Mouse (Mus musculus) frontal cortex, postnatal 10 days (tissue): ENCODE measurements around the gene Stap2.

Experiments used
- DNase-seq, 2 experiments: peaks; one replicate each; pipeline ENCODE4 v3.0.0; 2022; ENCODE audit warnings: low spot score in 2 of 2, mixed read lengths in 1 of 2

Gene Stap2

DNA sequence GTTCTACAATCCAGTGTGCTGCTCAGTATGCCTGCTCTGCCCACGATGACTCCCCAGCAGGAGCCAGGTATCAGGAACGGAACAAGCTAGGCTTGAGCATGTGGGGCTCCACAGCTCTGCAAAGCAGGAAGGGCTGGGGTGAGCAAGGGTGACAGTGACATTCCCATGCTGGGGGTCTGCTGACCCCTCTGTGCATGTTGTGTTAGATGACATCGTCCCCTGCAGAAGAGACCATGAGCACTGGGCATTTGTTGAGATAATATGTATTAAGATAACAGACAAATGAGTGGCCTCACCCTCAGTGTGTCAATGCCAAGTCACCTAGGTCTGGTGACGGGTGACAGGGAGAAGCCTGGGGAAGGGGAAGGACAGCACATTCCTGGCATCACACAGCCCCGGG, 19.5 kb upstream of the Stap2 start:
- DNase-seq, result no peak

DNA sequence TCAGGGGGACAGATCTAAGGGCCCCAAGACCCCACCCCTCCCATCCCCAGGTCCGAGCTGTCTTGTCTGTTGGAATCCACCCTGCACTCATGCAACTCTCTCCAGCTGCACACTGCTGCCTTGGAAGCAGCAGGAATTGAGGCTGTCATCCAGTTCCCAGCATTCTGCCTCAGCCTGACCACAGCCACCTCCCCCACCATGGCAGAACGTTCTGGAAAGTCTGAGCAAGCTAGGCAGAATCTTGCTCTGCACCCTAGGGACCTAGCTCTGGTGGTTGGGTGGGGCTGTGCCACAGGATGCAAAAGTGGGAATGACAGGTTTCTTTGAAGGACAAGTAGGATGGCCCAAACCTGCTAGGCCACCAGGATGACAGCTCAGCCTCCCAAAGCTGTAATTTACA, 19.1 kb upstream of the Stap2 start:
- no peak for DNase-seq

DNA sequence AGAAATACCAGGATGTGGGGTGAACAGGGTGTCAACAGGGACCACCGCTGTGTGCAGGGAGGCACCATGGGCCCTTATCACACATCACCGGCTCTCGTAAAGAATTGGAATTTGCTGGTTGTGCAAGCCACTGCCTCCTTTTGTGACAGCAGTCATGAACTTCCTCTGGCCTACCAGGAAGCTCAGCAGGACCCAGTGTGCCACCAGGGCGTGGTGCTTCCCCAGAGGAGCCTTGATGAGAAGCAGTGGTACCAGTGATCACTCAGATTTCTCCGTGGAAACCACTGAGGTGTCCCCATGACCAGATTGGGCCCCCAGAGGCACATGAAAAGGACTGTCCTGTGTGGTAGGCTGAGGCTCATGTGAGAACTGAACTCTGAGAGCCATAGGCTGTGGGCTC, 18.0 kb upstream of the Stap2 start:
- peak in 1 of 2 experiments; percentile 7 for DNase-seq

DNA sequence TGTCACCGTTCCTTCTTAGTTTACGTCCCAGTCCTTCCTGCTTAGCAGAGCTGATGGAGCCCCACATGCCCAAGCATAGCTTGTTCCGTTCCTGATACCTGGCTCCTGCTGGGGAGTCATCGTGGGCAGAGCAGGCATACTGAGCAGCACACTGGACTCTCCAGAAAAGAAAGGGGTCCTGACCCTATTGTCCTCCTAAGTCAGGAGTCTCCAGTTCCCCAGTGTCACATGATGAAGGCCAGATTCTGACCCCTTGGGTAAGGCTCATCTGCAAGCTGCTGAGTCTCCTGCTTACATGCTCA, 17.6 kb upstream of the Stap2 start:
- DNase-seq, result no peak

DNA sequence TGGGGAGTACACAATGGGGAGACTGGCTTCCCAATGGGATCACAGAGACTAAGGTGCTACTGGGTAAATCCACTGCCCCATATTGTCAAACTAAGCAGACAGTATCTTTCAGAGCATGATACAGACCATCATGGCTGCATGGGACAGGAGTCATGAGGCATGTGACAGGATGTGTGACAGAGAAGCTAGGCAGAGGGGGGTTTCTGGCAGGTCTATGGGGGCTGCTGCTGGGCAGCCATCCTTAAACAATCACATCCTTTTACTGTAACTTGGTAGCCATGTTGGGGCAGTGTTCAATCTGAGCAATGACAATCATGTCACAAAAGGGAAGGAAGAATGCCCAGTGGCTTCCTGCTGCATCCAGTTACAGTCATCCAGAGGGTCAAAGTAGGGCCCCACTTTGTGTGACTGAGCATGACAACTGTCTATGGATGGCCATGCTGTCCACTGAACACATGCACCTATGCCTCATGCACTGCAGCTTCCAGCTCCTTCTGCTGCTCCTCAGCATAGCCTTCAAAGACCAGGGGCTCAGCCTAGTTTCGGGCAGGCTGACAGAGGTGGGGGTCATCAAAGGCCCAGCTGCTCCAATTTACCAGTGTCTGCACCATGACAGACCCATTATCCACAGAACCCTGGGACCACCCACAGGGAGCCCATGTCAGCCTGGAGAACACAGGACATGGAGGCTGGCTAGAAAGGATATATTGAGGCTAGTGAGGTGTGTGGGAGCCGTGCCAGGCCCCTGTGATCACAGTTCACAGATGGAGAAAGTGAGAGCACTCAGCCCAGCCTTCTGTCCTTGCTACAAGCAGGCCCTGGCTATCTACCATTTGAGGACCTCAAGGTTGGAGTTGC, 17.0 kb upstream of the Stap2 start:
- no peak for DNase-seq

DNA sequence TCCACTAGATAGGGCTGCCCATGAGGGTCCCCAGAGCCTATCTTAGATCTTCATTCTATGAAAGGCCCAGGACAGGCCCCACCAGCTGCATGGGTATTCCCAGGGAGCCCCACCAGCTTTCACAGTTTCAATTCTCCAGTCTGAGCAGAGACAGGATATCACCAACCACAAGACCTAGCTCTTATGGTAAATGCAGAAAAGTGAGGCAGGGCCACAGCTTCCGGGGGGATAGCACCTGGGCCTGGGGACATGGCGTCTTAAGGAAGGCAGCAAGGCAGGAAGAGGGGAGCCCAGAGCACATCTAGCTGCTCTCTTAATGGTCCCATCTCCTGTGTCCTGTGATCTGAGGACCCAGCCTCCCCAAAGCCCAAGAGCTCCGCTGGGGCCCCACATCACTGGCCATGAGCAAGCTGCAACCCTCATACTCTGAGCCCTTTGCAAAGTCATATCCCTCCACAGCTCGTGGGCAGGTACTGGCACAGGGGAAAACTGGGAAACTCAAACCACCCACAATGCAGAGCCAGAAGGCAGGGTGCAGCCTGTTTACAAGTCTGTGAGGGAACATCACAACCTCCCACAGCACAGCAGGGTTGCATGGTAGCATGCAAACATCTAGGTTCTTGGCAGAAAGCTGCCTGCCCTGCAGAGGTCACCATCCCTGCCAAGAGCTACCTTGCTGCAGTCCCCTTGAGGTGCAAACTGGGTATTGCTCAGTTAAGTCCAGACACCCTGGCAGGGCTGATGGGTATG, 16.0 kb upstream of the Stap2 start:
- DNase-seq, result no peak

DNA sequence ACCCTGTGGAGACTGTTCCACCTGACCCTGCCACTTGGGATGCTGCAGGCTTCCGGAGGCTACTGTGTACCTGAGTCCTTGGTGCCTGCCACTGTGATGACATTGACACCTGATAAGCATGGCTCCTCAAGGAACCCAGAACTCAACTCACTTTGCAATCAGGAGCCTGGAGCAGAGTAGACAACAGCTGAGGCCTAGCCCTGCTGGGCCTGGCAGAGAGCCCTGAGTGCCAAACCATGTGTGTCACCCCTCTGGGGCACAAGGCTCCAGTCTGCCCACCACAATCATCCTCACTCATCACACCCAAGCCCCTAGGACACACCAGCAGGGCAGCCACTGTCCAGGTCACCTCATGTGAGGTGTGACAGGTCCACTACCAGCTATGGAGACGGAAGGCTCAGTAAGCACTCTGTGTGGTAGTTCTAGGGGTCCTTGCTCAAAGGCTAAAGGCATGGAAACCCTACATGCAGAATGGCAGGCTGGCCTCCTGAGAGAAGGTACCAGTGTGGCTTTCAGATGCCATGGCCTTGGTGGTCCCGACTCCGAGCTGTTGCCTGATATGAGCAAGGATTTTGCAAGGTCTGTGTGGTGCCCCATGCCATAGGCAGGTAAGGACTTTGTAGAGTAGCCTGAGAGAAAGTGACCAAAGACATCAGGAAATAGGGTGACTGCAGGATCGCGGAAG, 15.2 kb upstream of the Stap2 start:
- no peak for DNase-seq

DNA sequence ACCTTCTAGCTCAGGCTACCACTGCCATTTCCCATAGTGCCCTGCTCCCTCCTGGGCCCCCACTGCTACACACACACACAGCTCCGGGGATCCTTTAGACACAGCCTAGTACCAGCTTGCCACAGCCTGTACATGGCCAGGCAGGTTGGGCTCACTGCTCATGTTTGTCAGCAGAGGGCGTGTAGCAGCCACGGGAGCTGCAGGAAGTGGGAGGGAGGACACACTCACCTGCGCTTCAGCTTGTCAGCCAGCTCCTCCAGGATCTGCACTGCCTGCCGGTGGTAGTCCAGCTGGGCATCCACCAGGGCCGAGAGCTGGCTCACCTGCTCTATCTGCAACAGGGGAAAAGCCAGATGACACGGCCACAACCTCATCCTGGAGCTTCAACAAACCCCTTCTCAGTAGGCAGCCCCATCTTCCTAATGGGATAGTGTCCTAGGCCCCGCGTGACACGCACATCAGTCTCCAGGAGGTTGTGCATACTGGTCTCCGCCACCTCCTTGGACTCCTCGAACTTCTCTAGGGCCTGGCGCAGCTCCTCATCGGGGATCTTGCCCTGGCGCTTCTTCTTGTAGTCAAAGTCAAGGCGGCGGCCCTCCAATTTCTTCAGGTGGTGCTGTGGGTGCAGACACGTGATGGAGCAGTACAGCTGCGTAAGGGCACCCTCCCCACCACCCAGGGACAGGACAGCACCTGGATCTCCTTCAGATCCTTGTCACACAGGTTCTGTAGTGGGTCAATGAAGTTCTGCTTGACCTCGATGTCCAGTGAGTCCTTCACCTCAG, 13.2 kb upstream of the Stap2 start:
- no peak for DNase-seq

DNA sequence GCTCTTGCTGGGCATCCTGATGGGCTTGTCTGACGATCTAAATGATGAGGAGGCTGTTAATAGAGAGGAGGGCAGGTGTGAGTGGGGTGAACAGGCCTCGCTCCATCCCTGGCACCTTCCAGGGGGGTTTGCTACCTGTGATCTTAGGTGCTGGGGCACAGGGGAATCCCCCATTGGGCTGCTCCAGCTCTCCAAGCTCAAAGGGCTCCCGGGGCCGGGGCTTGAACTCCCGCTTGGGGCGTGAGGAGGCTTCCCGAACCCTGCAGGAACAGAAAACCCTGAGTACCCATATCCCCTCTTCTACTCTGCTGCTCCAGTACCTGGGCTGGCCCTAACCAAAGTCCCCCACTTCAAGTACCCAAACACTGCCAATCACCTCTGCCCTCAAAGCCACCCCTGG, 12.5 kb upstream of the Stap2 start:
- no peak for DNase-seq

DNA sequence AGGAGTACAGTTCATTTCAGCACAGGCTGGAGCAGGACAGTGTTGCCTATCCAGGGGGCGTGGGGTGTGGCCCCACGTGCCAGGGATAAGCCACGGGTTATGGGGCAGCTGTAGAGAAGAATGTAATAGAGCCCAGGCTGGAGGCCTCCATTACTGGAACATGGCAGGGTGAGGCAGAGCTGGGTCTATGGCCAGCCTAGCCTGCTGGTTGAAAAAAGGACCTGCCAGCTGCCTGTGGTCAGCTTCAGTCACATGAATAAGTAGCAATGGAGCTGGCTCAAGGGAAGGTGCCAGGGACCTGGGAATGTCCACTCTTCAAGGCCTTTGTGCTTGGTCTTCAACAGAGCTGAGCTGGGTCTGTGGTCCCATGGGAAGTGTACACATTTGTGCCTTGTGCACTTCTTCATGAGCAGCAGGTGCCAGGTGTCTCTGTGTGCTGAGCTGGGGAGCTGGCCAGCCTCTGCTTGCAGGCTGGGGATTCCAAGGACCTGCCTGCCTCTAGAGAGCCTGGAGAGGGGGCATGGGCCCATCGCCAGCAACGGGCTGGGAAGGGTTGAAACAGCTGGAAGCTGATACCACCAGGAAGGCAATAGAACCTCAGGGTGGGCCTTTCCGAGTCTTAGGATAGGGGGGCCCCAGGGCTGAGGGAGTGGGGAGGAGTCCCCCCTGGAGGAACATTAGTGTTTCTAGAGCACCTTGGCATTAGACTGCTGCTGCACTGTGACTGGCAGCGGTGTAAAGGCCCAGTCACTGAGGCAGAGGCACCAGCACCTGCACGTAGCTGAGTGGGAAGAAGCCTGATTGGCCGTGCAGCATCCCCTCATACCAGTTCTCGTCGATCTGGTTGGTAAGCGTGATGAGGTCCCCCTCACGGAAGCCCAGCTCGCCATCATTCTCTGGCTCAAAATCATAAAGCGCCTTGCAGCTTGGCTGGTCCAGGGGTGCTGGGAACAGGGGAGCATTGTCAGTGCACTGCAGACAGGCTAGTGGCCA, 11.7 kb upstream of the Stap2 start:
- DNase-seq, result no peak

DNA sequence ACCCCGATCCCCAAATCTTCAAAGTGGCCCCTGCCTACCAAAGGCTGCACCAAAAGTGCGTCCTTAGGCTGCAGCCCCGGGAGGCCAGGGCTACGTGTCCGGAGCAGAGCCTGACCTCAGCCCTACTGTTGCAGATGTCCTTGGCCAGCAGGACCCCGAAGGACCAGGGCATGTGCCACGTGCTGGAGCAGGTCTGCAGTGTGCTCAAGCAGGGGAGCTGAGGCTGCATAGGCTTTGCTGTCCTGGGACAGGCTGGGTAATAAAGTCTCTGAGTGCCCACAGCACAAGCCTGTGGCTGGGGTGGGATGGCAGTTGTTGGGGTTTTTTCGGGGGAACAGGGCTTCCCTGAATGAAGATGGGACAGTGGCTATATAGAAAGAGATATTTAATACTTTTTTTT, 11.0 kb upstream of the Stap2 start:
- no peak for DNase-seq

DNA sequence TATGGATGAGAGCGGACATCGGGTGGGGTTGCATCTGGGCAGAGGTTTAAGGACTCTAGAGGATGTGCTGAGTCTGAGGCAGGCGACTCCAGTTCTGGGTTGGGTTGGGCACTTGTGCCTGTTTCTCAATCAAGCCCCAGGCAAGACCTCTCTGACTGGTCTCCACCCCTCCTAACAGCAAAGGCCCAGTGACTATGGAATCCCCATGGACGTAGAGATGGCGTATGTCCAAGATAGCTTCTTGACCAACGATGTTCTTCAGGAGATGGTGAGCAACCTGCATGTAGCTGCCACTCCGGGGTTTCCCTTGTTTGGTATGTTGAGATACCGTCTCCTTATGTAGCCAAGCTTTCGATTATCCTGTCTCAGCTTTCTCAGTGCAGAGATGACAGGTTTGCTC, 9.9 kb upstream of the Stap2 start:
- DNase-seq, result no peak

DNA sequence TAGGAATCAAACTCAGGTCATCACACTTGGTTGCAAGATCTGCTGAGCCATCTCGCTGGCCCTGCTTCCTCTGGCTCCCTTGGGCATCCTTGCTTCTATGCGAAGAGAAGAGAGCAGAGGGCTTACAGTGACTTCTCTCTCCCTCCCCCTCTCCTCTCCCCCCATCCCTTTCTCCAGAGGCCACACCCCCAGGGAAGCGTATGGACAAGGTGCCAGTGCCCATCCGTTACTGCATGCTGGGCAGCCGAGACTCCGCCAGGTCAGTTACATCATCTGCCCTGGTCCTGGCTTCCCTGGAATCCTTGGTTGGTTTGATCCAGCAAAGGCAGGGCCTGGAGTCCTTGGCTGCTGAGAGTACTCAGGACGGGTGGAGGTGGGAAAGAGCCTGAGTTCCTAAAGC, 6.1 kb upstream of the Stap2 start:
- DNase-seq, result no peak

DNA sequence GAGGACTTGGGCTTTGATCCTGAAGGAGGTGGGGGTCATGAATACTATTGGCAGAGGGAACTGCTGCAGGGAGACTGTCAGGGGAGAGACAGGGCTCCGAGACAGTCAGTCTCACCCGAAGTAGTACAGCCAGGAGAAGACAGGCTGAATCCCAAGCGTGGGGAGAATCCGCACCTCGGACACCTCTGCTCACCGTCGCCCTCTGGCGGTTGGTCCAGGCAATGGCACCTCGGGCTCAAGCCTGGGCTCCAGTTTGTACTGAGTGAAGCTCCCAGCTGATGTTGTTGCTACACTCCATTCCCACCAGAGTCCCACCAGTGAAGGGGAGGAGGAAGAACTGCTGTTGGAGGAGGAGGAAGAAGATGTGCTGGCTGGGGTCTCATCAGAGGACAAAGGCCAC, 5.3 kb upstream of the Stap2 start:
- peak in 1 of 2 experiments; percentile 71 for DNase-seq

DNA sequence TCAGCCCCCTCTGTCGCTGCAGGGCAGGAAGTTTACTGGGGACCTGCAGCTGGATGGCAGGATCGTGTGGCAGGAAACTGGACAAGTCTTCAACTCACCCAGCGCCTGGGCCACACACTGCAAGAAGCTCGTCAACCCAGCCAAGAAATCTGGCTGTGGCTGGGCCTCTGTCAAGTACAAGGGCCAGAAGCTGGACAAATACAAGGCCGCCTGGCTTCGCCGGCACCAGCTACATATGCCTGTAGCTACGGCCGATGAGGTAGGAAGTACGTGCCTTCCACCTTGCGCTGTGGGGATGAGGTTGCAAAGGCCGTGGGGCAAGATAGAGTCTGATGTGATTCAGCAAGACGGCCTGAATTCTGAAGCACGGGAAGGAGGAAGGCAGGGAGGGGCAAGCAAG, 4.9 kb upstream of the Stap2 start:
- no peak for DNase-seq

DNA sequence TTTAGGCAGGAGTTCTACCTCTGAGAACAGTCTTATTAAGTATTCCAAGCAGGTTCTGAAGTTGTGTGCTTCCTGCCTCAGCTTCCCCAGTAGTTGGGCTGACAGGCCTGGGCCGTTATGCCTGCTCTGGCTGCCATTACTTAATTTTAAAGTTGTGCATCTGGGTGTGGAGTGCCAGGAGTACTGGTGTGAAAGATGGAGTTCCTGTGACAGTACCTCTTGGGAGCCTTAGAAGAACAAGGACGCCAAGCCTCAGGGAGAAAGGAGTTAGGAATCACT, 4.5 kb upstream of the Stap2 start:
- DNase-seq, result no peak

DNA sequence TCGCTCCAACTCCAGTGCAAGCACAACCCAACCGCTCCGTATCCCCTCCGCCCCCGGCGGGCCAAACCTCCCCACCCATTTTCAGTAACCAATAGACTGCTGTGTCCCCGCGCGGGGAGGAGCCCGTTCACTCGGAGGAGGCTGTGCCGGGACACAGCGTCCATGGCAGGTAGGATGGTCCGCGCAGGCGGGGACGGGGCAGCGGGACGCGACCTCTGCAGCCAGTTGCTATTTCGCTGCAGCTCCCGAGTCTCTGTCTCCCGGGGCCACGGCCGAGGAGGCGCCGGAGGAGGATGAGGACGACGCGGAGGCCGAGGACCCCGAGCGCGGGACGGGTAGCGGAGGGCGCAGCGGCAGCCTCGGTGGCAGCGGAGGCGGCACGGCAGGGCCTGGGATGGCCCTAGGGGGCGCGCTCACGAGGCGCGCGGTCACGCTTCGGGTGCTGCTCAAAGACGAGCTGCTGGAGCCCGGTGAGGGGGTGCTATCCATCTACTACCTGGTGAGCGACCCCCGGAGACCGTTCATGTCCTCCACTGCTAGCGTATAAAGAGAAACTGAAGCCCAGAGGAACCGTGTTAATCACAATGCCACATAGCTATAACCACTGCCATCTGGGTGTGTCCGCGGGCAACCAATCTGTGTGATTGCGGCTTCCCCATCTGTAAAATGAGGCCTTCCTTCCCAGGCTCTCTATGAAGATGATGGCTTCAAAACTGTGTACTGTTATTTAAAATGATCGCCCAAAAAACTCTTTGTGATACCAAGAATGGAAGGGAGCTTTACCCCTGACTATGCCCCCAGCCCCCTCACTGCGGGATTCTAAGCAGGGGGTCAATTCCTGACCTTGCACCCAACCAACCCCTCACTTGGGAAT, 3.9 kb upstream of the Stap2 start:
- peak; percentile 90 to 91 for DNase-seq

DNA sequence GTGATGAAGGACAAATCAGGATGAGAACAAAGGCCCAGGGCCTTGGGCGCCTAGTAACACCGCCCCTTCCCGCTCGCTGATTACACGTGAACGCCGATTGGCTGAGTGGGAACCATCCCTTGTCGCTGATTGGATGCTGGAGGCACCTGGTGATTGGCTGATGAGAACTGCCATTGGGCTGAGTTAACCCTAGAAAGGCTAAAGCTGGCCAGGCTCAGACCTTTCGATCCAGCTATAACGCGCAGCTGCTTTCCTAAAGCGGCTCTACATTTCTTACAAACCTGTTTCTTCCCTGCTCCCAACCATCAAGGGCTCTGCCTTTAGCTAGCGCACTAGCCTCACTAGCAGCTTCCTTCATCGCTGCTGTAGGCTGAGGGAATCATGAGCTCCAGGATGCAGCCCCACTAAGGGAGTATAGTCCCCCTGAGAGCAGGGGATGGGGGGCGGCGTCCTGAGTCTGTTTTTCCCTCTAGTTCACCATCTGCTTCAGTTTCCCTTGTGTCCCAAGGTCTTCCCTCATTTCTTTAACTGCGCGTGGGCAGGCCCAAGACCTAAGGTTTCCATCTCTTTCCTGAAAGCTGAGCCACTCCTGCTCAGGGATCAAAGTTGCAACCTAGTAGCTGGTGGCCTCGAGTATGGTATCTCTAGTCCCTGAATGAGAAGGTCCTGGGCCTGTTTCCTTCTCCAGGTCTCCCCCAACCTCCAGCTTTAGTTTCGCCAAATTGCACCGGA, 3.1 kb upstream of the Stap2 start:
- peak; percentile 92 to 94 for DNase-seq
